Mouse (Mus musculus): Measurements from ENCODE around the gene Apbb2.

GRCm38 (mm10) chr5:66263398-66263797 is 355.2 kb downstream of the Apbb2 start:
- TF ChIP-seq POLR2A (IDR thresholded peaks at IDR 0.05; ENCODE audit: insufficient read depth, low read depth, low read length) (no peak), CTCF (IDR thresholded peaks at IDR 0.05) (peak; percentile 87)
